Mouse (Mus musculus): ENCODE results near the gene 2010315B03Rik. TPM values are rescaled to one million over a fixed set of nuclear protein-coding genes. Genes with fewer than 3 reads are reported as not detected.
"Not testable (repeated sequence)": the region's sequence is repeated elsewhere in the genome, so short reads cannot be mapped to it uniquely, and the experiment has no call there.

2010315B03Rik gene
- polyA plus RNA-seq, 1 experiment, result 28.8 TPM

- TF ChIP-seq CTCF (IDR thresholded peaks at IDR 0.05; ENCODE audit: low read depth, low read length) (no peak), POLR2A (IDR thresholded peaks at IDR 0.05; ENCODE audit: borderline replicate concordance, low read depth, low read length) (no peak)
- H3K4me1 ChIP-seq (ENCODE audit: control insufficient read depth, insufficient read depth, low read length), result no peaks in the 10 kb centered on the region
- H3K27ac ChIP-seq (ENCODE audit: insufficient read depth, low read depth, low read length), result no peak overlapping the region
- no peak overlapping the region for H3K4me3 ChIP-seq (ENCODE audit: insufficient read depth, low read length)
Observed at GRCm38 (mm10) chr9:124267929-124268328, 44.6 kb downstream of the 2010315B03Rik start.

DNA sequence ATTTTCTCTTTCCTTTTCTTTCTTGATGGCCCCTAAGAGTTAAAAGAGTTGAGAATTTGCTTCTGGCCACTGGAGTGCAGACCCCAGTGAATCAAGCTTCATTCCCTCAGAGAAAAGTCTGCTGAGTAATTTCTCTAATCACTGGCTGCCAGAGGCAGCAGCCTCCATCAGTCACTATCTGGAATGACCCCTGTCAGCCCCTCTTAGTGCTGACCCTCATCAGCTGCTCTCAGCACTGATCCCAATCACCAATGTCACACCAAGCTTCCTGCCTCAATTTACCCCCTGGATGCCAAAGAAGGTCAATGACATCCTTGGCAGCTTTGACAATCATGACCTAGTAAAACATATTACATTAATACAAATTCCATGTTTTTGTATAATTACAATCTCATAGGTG is 45.0 kb downstream of the 2010315B03Rik start:
- TF ChIP-seq POLR2A (IDR thresholded peaks at IDR 0.05; ENCODE audit: borderline replicate concordance, low read depth, low read length), result no peak
- no peak for TF ChIP-seq CTCF (IDR thresholded peaks at IDR 0.05; ENCODE audit: low read depth, low read length)
- no peak overlapping the region for H3K4me3 ChIP-seq (ENCODE audit: insufficient read depth, low read length)
- H3K4me1 ChIP-seq (ENCODE audit: control insufficient read depth, insufficient read depth, low read length), result no peaks in the 10 kb centered on the region

DNA sequence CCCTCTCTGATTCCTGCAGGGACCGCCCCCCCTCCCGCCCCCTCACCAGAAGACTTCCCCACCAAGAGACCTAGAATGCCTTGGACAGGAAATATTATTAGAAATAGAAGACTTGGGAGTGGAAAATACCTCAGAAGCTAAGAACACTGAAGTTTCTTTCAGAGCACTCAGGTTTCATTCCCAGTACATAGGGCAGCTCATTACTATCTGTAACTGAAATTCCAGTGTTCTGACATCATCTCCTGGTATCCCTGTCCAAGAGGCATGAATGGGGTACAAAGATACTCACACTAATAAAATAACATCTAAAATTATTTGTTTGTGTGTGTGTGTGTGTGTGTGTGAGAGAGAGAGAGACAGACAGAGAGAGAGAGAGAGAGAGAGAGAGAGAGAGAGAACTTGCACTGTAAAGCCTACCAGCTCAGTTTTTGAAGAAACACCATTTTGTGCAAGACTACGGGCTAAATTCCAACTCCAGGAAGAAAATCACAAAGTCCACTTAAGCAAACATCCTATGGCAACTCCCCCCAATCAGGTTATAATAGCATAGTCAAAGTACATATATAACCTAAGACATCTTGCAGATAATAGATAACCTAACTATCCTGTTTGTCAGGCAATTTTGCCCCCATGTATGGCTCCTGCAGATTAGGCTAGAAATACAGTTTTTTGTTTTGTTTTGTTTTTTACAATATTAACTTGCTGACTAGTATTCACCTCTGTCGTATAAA is 49.3 kb downstream of the 2010315B03Rik start:
- Histone ChIP-seq H3K4me3 (ENCODE audit: insufficient read depth, low read length) (no peak overlapping the region), H3K4me1 (ENCODE audit: control insufficient read depth, insufficient read depth, low read length) (no peaks in the 10 kb centered on the region), H3K27ac (ENCODE audit: insufficient read depth, low read depth, low read length) (no peak overlapping the region)
- no peak for TF ChIP-seq POLR2A (IDR thresholded peaks at IDR 0.05; ENCODE audit: borderline replicate concordance, low read depth, low read length)
- TF ChIP-seq CTCF (IDR thresholded peaks at IDR 0.05; ENCODE audit: low read depth, low read length), result no peak

More for the DNA sequence above, 45.0 kb downstream of the 2010315B03Rik start:
- H3K27ac ChIP-seq (ENCODE audit: insufficient read depth, low read depth, low read length), result no peak overlapping the region

- Histone ChIP-seq H3K4me3 (ENCODE audit: insufficient read depth, low read length) (no peak overlapping the region), H3K27ac (ENCODE audit: insufficient read depth, low read depth, low read length) (no peak overlapping the region), H3K4me1 (ENCODE audit: control insufficient read depth, insufficient read depth, low read length) (no peaks in the 10 kb centered on the region)
- TF ChIP-seq POLR2A (IDR thresholded peaks at IDR 0.05; ENCODE audit: borderline replicate concordance, low read depth, low read length), result no peak
Observed at GRCm38 (mm10) chr9:124258067-124258556, 54.4 kb downstream of the 2010315B03Rik start.

GRCm38 (mm10) chr9:124257200-124258066 is 55.1 kb downstream of the 2010315B03Rik start:
- TF ChIP-seq POLR2A (IDR thresholded peaks at IDR 0.05; ENCODE audit: borderline replicate concordance, low read depth, low read length) (no peak), CTCF (IDR thresholded peaks at IDR 0.05; ENCODE audit: low read depth, low read length) (no peak)
- Histone ChIP-seq H3K27ac (ENCODE audit: insufficient read depth, low read depth, low read length) (no peak overlapping the region), H3K4me1 (ENCODE audit: control insufficient read depth, insufficient read depth, low read length) (no peaks in the 10 kb centered on the region), H3K4me3 (ENCODE audit: insufficient read depth, low read length) (no peak overlapping the region)

DNA sequence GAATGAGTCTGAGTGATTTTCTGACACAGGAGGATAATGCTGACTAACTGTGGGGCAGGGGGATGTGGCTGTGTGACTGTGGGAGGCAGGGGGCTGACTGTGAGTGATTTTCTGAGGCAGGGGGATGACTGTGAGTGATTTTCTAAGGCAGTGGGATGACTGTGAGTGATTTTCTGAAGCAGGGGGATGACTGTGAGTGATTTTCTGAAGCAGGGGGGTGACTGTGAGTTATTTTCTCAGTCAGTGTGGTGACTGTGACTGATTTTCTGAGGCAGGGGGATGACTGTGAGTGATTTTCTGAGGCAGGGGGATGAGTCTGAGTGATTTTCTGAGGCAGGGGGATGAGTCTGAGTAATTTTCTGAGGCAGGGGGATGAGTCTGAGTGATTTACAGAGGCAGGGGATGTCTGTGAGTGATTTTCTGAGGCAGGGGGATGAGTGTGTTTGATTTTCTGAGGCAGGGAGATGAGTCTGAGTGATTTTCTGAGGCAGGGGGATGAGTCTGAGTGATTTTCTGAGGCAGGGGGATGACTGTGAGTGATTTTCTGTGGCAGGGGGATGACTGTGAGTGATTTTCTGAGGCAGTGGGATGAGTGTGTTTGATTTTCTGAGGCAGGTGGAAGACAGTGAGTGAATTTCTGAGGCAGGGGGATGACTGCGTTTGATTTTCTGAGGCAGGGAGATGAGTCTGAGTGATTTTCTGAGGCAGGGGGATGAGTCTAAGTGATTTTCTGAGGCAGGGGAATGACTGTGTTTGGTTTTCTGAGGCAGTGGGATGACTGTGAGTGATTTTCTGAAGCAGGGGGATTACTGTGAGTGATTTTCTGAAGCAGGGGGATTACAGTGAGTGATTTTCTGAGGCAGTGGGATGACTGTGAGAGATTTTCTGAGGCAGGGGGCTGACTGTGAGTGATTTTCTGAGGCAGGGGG is 56.0 kb downstream of the 2010315B03Rik start:
- not testable (repeated sequence) for H3K4me3 ChIP-seq (ENCODE audit: insufficient read depth, low read length); H3K4me1 ChIP-seq (ENCODE audit: control insufficient read depth, insufficient read depth, low read length); H3K27ac ChIP-seq (ENCODE audit: insufficient read depth, low read depth, low read length)

DNA sequence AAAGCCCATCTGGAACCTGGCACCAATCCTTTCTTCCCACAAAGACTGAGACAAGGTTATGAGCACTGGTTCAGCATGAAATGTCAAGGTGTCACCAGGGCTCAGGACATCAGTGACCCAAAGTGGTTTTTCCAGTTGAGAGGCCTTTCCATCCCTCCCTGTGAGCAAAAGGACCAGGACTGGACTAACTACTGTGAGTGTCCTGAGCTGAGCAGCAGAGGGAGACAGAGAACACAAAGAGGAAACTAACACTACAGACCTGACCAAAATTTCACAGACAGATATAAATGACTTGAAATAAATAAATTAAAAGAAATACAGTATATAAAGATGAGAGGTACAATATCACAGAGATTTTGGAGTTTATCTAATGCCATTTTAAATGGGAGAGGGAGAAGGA is 61.1 kb downstream of the 2010315B03Rik start:
- Histone ChIP-seq H3K27ac (ENCODE audit: insufficient read depth, low read depth, low read length) (no peak overlapping the region), H3K4me1 (ENCODE audit: control insufficient read depth, insufficient read depth, low read length) (no peaks in the 10 kb centered on the region), H3K4me3 (ENCODE audit: insufficient read depth, low read length) (no peak overlapping the region)
- TF ChIP-seq POLR2A (IDR thresholded peaks at IDR 0.05; ENCODE audit: borderline replicate concordance, low read depth, low read length) (no peak), CTCF (IDR thresholded peaks at IDR 0.05; ENCODE audit: low read depth, low read length) (no peak)

Other genes with a start within 250 kb of the 2010315B03Rik start
- gene Ccr2, start 210.7 kb downstream of the 2010315B03Rik start, polyA plus RNA-seq (2012; ENCODE audit: insufficient read depth, insufficient read length, missing spikeins), result 126 and 129 TPM in 2 replicates
- 370 and 381 TPM in 2 replicates for gene Ccr5, start 191.2 kb downstream of the 2010315B03Rik start, polyA plus RNA-seq (2012; ENCODE audit: insufficient read depth, insufficient read length, missing spikeins)
- gene Ppp2r3d, start 164.2 kb upstream of the 2010315B03Rik start, polyA plus RNA-seq (2012; ENCODE audit: insufficient read depth, insufficient read length, missing spikeins), result 84.7 and 110 TPM in 2 replicates
- gene Gm21836, start 181.1 kb upstream of the 2010315B03Rik start, polyA plus RNA-seq (2012; ENCODE audit: insufficient read depth, insufficient read length, missing spikeins), result not detected in 2 replicates